Mouse (Mus musculus) ES-Bruce4 (cell line): ENCODE measurements around the gene Plcb1. TPM values are rescaled to one million over a fixed set of nuclear protein-coding genes. Genes with fewer than 3 reads are reported as not detected.

Experiments
- H3K27ac ChIP-seq: 2 replicates; pipeline ENCODE4 v1.5.1; 2012; ENCODE audit warnings: low read length, inconsistent platforms; ENCODE audit not compliant: insufficient read depth
- H3K27me3 ChIP-seq: 2 replicates; pipeline ENCODE4 v1.6.1; 2012; ENCODE audit warnings: mild to moderate bottlenecking, low read length, inconsistent platforms; ENCODE audit not compliant: control insufficient read depth, poor library complexity, insufficient read depth, severe bottlenecking
- H3K36me3 ChIP-seq: 2 replicates; pipeline ENCODE4 v1.6.1; 2012; ENCODE audit warnings: inconsistent platforms, mild to moderate bottlenecking, low read length, moderate library complexity; ENCODE audit not compliant: control insufficient read depth, poor library complexity, insufficient read depth, severe bottlenecking
- H3K4me1 ChIP-seq: one replicate; pipeline ENCODE4 v1.8.1; 2011; ENCODE audit warnings: low read length; ENCODE audit not compliant: control insufficient read depth, insufficient read depth
- H3K4me3 ChIP-seq: 2 replicates; pipeline ENCODE4 v1.5.1; 2011; ENCODE audit warnings: low read depth, mild to moderate bottlenecking, low read length
- H3K9ac ChIP-seq: 2 replicates; pipeline ENCODE4 v1.6.1; 2012; ENCODE audit warnings: low read depth, mild to moderate bottlenecking, inconsistent platforms; ENCODE audit not compliant: poor library complexity, severe bottlenecking
- H3K9me3 ChIP-seq: replicated peaks from 2 replicates; pipeline ENCODE4 v1.6.1; 2012; ENCODE audit warnings: mild to moderate bottlenecking, low read length, inconsistent platforms; ENCODE audit not compliant: control insufficient read depth, poor library complexity, insufficient read depth, severe bottlenecking
- CTCF ChIP-seq: IDR thresholded peaks from one replicate; pipeline ENCODE4 v1.8.1; 2011; ENCODE audit warnings: low read depth, low read length
- EP300 ChIP-seq: IDR thresholded peaks from 2 replicates; pipeline ENCODE4 v1.6.1; 2011; ENCODE audit warnings: low read depth, low read length; ENCODE audit not compliant: insufficient read depth
- POLR2A ChIP-seq: IDR thresholded peaks from one replicate; pipeline ENCODE4 v1.8.1; 2011; ENCODE audit warnings: low read length; ENCODE audit not compliant: insufficient read depth
- polyA plus RNA-seq: library from polyadenylated mRNA; stranded (reverse); fragments of >200 nt; gene quantifications from 2 replicates; pipeline ENCODE4 v1.2.4, GENCODE M21; 2011; ENCODE audit warnings: low read depth; ENCODE audit not compliant: missing spikeins, insufficient read depth, insufficient read length

Gene Plcb1
- polyA plus RNA-seq, 1 experiment = 0.19 TPM

- Histone ChIP-seq H3K36me3 (no peaks in the 10 kb centered on the region), H3K9me3 (no peaks in the 10 kb centered on the region), H3K27me3 (no peaks in the 10 kb centered on the region; the same call in 1 of the 2 replicates), H3K27ac (no peak overlapping the region), H3K4me3 (no peak overlapping the region), H3K4me1 (no peaks in the 10 kb centered on the region), H3K9ac (no peak overlapping the region)
- TF ChIP-seq CTCF (peak; percentile 58), EP300 (no peak)
Measured at GRCm38 (mm10) chr2:135328756-135329155, 542.9 kb downstream of the Plcb1 start.

GRCm38 (mm10) chr2:135329782-135330545 is 544.1 kb downstream of the Plcb1 start:
- Histone ChIP-seq H3K4me3 (no peak overlapping the region), H3K36me3 (no peaks in the 10 kb centered on the region), H3K27ac (no peak overlapping the region), H3K9ac (no peak overlapping the region), H3K4me1 (no peaks in the 10 kb centered on the region), H3K27me3 (no peaks in the 10 kb centered on the region; the same call in 1 of the 2 replicates), H3K9me3 (no peaks in the 10 kb centered on the region)
- TF ChIP-seq POLR2A = no peak
- no peak for TF ChIP-seq EP300
- TF ChIP-seq CTCF = no peak

- Histone ChIP-seq H3K4me3 (no peak overlapping the region), H3K27ac (no peak overlapping the region), H3K9ac (no peak overlapping the region), H3K27me3 (no peaks in the 10 kb centered on the region; the same call in 1 of the 2 replicates), H3K4me1 (no peaks in the 10 kb centered on the region), H3K36me3 (no peaks in the 10 kb centered on the region), H3K9me3 (no peaks in the 10 kb centered on the region)
- TF ChIP-seq CTCF (no peak), EP300 (no peak), POLR2A (no peak)
Measured at GRCm38 (mm10) chr2:135331868-135332267, 546.0 kb downstream of the Plcb1 start.

- no peak overlapping the region for H3K9ac ChIP-seq
- no peak overlapping the region for H3K27ac ChIP-seq
- no peak for TF ChIP-seq EP300
- TF ChIP-seq CTCF = no peak
- TF ChIP-seq POLR2A = no peak
- no peaks in the 10 kb centered on the region for H3K36me3 ChIP-seq
- H3K27me3 ChIP-seq = no peaks in the 10 kb centered on the region
- H3K4me1 ChIP-seq = no peaks in the 10 kb centered on the region
- no peaks in the 10 kb centered on the region for H3K9me3 ChIP-seq
- no peak overlapping the region for H3K4me3 ChIP-seq
Measured at GRCm38 (mm10) chr2:135356311-135356710, 570.4 kb downstream of the Plcb1 start.

- no peaks in the 10 kb centered on the region for H3K9me3 ChIP-seq
- no peak overlapping the region for H3K27ac ChIP-seq
- H3K9ac ChIP-seq = no peak overlapping the region
- no peaks in the 10 kb centered on the region for H3K27me3 ChIP-seq
- H3K4me3 ChIP-seq = no peak overlapping the region
- no peaks in the 10 kb centered on the region for H3K4me1 ChIP-seq
- TF ChIP-seq CTCF (peak; percentile 17), POLR2A (no peak), EP300 (no peak)
- H3K36me3 ChIP-seq = no peaks in the 10 kb centered on the region
Measured at GRCm38 (mm10) chr2:135361798-135362197, 575.9 kb downstream of the Plcb1 start.

- no peak overlapping the region for H3K27ac ChIP-seq
- H3K4me3 ChIP-seq = no peak overlapping the region
- H3K27me3 ChIP-seq = no peaks in the 10 kb centered on the region
- H3K36me3 ChIP-seq = no peaks in the 10 kb centered on the region
- no peaks in the 10 kb centered on the region for H3K4me1 ChIP-seq
- H3K9ac ChIP-seq = no peak overlapping the region
- H3K9me3 ChIP-seq = no peaks in the 10 kb centered on the region
- TF ChIP-seq EP300 (no peak), CTCF (no peak), POLR2A (no peak)
Measured at GRCm38 (mm10) chr2:135362948-135363347, 577.1 kb downstream of the Plcb1 start.
